Mouse (Mus musculus) liver, adult 2 months (tissue): ENCODE results near the gene Bpifb2. TPM values are rescaled to one million over a fixed set of nuclear protein-coding genes. Genes with fewer than 3 reads are reported as not detected.

Experiments
- DNase-seq: peaks from one replicate; pipeline ENCODE4 v3.0.0-alpha.2; 2011; ENCODE audit warnings: low read depth, low spot score; ENCODE audit errors: extremely low read depth
- H3K27ac ChIP-seq: fragments of 200-500 bp; replicated peaks from 2 replicates; pipeline ENCODE4 v1.5.1; 2012; ENCODE audit warnings: low read depth, mild to moderate bottlenecking, control low read depth, inconsistent platforms, low read length; ENCODE audit not compliant: insufficient read depth
- H3K27me3 ChIP-seq: fragments of 200-500 bp; 2 replicates; pipeline ENCODE4 v1.6.1; 2012; ENCODE audit warnings: mild to moderate bottlenecking, moderate library complexity, low read length, inconsistent platforms; ENCODE audit not compliant: control insufficient read depth, insufficient read depth
- H3K36me3 ChIP-seq: fragments of 200-500 bp; 2 replicates; pipeline ENCODE4 v1.6.1; 2012; ENCODE audit warnings: low read length, inconsistent platforms; ENCODE audit not compliant: control insufficient read depth, insufficient read depth
- H3K4me1 ChIP-seq: fragments of 200-500 bp; 2 replicates; pipeline ENCODE4 v1.6.1; 2011; ENCODE audit warnings: low read length; ENCODE audit not compliant: control insufficient read depth, insufficient read depth
- H3K4me3 ChIP-seq: fragments of 200-500 bp; 2 replicates; pipeline ENCODE4 v1.5.1; 2011; ENCODE audit warnings: low read depth, mild to moderate bottlenecking, control low read depth, low read length, moderate library complexity; ENCODE audit not compliant: insufficient read depth
- H3K79me2 ChIP-seq: fragments of 200-500 bp; 2 replicates; pipeline ENCODE4 v1.6.1; 2012; ENCODE audit warnings: inconsistent platforms, mild to moderate bottlenecking, low read length, moderate library complexity; ENCODE audit not compliant: control insufficient read depth, insufficient read depth
- H3K9ac ChIP-seq: fragments of 200-500 bp; 2 replicates; pipeline ENCODE4 v1.6.1; 2012; ENCODE audit warnings: low read depth, mild to moderate bottlenecking, control low read depth, inconsistent platforms, low read length
- CTCF ChIP-seq: fragments of 200-500 bp; IDR thresholded peaks from 2 replicates; pipeline ENCODE4 v1.5.1; 2011; ENCODE audit warnings: low read depth, low read length, control low read depth
- POLR2A ChIP-seq: fragments of 200-500 bp; IDR thresholded peaks from 2 replicates; pipeline ENCODE4 v1.6.1; 2011; ENCODE audit warnings: low read length, control low read depth; ENCODE audit not compliant: insufficient read depth; ENCODE audit errors: extremely low read depth
- WGBS: fragments of 180-500 bp; shearing (Covaris S2); methylation state at CpG from one replicate; pipeline ENCODE4 v1.1.7; 2018; 5-methylcytosine and 5-hydroxymethylcytosine counted together
- polyA plus RNA-seq: library from polyadenylated mRNA; depleted of rRNA; stranded (reverse); fragments of >200 nt; gene quantifications from 2 replicates; pipeline ENCODE4 v1.2.3, GENCODE M21; 2012
- total RNA-seq: library from RNA; depleted of rRNA; stranded (reverse); fragments of >200 nt; gene quantifications from 2 replicates; pipeline ENCODE4 v1.2.3, GENCODE M21; 2014

Gene Bpifb2
- total and polyA plus RNA-seq, 2 experiments, result not detected

GRCm38 (mm10) chr2:153906626-153907025, 31.8 kb downstream of the Bpifb2 start:
- no peaks in the 10 kb centered on the region for H3K4me1 ChIP-seq
- no peaks in the 10 kb centered on the region for H3K79me2 ChIP-seq
- H3K27ac ChIP-seq, result no peak overlapping the region
- DNase-seq, result no peak
- no peaks in the 10 kb centered on the region for H3K27me3 ChIP-seq
- H3K4me3 ChIP-seq, result no peak overlapping the region
- no peak overlapping the region for H3K9ac ChIP-seq
- TF ChIP-seq CTCF, result no peak
- TF ChIP-seq POLR2A, result no peak
- 81% methylated on average over 4 of the region's 4 CpGs for WGBS
- H3K36me3 ChIP-seq, result no peaks in the 10 kb centered on the region

DNA sequence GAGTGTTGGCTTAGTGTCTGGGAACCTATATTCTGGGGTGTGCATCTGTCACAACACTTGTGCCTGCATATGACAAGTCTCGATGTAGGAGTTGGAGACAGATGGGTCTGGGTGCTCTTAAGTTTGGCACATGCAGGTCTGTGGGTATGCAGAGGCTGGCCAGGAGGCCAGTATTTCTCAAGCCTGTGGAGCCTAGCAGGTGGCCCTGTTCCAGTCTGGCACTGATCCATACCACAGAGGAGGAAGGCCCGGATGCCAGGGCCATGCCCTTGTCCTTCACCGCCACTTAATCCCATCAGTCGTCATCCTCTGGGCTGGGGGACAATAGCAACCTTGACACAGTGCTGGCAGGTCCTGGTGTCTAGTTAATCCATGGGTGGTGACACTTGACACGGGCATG, 39.3 kb downstream of the Bpifb2 start:
- WGBS, result 55% methylated on average over 5 of the region's 5 CpGs
- Histone ChIP-seq H3K4me1 (no peaks in the 10 kb centered on the region), H3K27ac (no peak overlapping the region), H3K27me3 (no peaks in the 10 kb centered on the region), H3K9ac (no peak overlapping the region), H3K79me2 (no peaks in the 10 kb centered on the region), H3K4me3 (no peak overlapping the region), H3K36me3 (no peaks in the 10 kb centered on the region)
- DNase-seq, result no peak
- TF ChIP-seq CTCF, result no peak
- no peak for TF ChIP-seq POLR2A

- 78% methylated on average over 8 of the region's 8 CpGs for WGBS
- H3K36me3 ChIP-seq, result no peaks in the 10 kb centered on the region
Measured at GRCm38 (mm10) chr2:153917930-153918329, 43.1 kb downstream of the Bpifb2 start, which contains the start of gene Bpifb3. Gene Bpifb3 (plus strand): TSS chr2:153918230.

GRCm38 (mm10) chr2:153921246-153921645, 46.4 kb downstream of the Bpifb2 start:
- no peaks in the 10 kb centered on the region for H3K79me2 ChIP-seq
- H3K27me3 ChIP-seq, result no peaks in the 10 kb centered on the region
- H3K36me3 ChIP-seq, result no peaks in the 10 kb centered on the region
- TF ChIP-seq CTCF (no peak), POLR2A (no peak)
- H3K27ac ChIP-seq, result no peak overlapping the region
- DNase-seq, result no peak
- H3K9ac ChIP-seq, result no peak overlapping the region
- H3K4me1 ChIP-seq, result no peaks in the 10 kb centered on the region
- no peak overlapping the region for H3K4me3 ChIP-seq
- 78% methylated on average over 6 of the region's 6 CpGs for WGBS

More at GRCm38 (mm10) chr2:153917930-153918329, 43.1 kb downstream of the Bpifb2 start, which contains the start of gene Bpifb3:
- no peak within 1 kb of the TSS for H3K4me3 ChIP-seq
- no peaks in the 10 kb centered on the region for H3K4me1 ChIP-seq
- no peak for TF ChIP-seq CTCF
- no peak within 1 kb of the TSS for H3K9ac ChIP-seq
- DNase-seq, result no peak
- no peaks in the 10 kb centered on the region for H3K79me2 ChIP-seq
- H3K27me3 ChIP-seq, result no peaks in the 10 kb centered on the region
- no peak within 1 kb of the TSS for H3K27ac ChIP-seq

- H3K9ac ChIP-seq, result no peak overlapping the region
- TF ChIP-seq POLR2A (no peak), CTCF (peak; percentile 91)
- no peaks in the 10 kb centered on the region for H3K36me3 ChIP-seq
- 43% methylated on average over 3 of the region's 3 CpGs for WGBS
- H3K79me2 ChIP-seq, result no peaks in the 10 kb centered on the region
- H3K27ac ChIP-seq, result no peak overlapping the region
- peak; percentile 17 for DNase-seq
- H3K4me1 ChIP-seq, result no peaks in the 10 kb centered on the region
- no peak overlapping the region for H3K4me3 ChIP-seq
- H3K27me3 ChIP-seq, result no peaks in the 10 kb centered on the region
Measured at GRCm38 (mm10) chr2:153929871-153930413, 55.1 kb downstream of the Bpifb2 start.

GRCm38 (mm10) chr2:153931125-153931524, 56.3 kb downstream of the Bpifb2 start:
- no peak overlapping the region for H3K4me3 ChIP-seq
- H3K27me3 ChIP-seq, result no peaks in the 10 kb centered on the region
- no peaks in the 10 kb centered on the region for H3K79me2 ChIP-seq
- H3K9ac ChIP-seq, result no peak overlapping the region
- TF ChIP-seq CTCF (no peak), POLR2A (no peak)
- H3K27ac ChIP-seq, result no peak overlapping the region
- no peaks in the 10 kb centered on the region for H3K4me1 ChIP-seq
- H3K36me3 ChIP-seq, result no peaks in the 10 kb centered on the region
- no peak for DNase-seq
- 86% methylated on average over 6 of the region's 6 CpGs for WGBS
